Mouse (Mus musculus): ENCODE data around the gene Med9. TPM values are rescaled to one million over a fixed set of nuclear protein-coding genes. Genes with fewer than 3 reads are reported as not detected.

The Med9 gene
- polyA plus RNA-seq, 2 experiments, result 11.2 to 15.9 TPM

DNA sequence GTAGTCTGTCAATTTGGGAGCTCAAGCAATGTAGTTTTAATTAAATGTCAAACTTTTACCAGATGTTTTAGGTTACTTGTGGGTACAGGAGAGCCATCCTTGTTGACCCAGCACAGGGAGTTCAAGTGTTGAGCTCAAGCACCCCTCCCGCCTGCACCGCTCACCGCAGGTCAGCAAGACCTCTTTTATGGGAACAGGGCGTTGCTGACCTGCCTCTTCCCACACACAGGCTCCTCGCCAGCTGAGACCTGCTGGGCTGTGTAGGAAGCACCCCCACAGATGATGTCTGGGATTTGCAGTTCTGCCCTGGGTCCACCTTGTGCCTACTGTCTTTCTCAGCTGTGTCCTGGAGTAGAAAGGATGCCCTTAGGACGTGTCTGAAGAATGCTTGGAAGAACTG, 8.7 kb downstream of the Med9 start:
- Histone ChIP-seq H3K4me2 (ENCODE audit: low read depth) (no peak overlapping the region), H3K27ac (no peak overlapping the region), H3K9me3 (ENCODE audit: control insufficient read depth, low read length) (no peaks in the 10 kb centered on the region), H3K4me3 (ENCODE audit: insufficient read depth in 1 of 2, low read depth in 2 of 2, low read length in 2 of 2) (no peak overlapping the region), H3K9ac (replicated peaks) (no peak overlapping the region), H3K27me3 (ENCODE audit: control insufficient read depth, insufficient read depth, low read length) (no peaks in the 10 kb centered on the region), H3K4me1 (replicated peaks; ENCODE audit: control insufficient read depth in 2 of 2, insufficient read depth in 2 of 2, low read length in 1 of 2) (no peaks in the 10 kb centered on the region), H3K36me3 (replicated peaks; ENCODE audit: control insufficient read depth, insufficient read depth, low read depth) (peaks cover 7% of the 10 kb centered on the region)
- no peak for ATAC-seq (ENCODE audit: insufficient read depth)
- TF ChIP-seq EP300 (IDR thresholded peaks at IDR 0.05; ENCODE audit: low read depth), result no peak
- TF ChIP-seq CTCF (IDR thresholded peaks at IDR 0.05; ENCODE audit: low read depth), result no peak
- DNase-seq (ENCODE audit: low read depth in 3 of 3, low spot score in 3 of 3), result no peak
- 77% methylated on average over 6 of the region's 6 CpGs for WGBS (ENCODE audit: insufficient replicate concordance)

- peaks cover 14% of the 10 kb centered on the region for H3K27me3 ChIP-seq (ENCODE audit: control insufficient read depth, insufficient read depth, low read length)
- H3K27ac ChIP-seq, result no peak overlapping the region
- no peak for TF ChIP-seq CTCF (IDR thresholded peaks at IDR 0.05; ENCODE audit: low read depth)
- TF ChIP-seq EP300 (IDR thresholded peaks at IDR 0.05; ENCODE audit: low read depth), result no peak
- H3K4me3 ChIP-seq (ENCODE audit: insufficient read depth in 1 of 2, low read depth in 2 of 2, low read length in 2 of 2), result no peak overlapping the region
- H3K9ac ChIP-seq (replicated peaks), result no peak overlapping the region
- H3K36me3 ChIP-seq (replicated peaks; ENCODE audit: control insufficient read depth, insufficient read depth, low read depth), result peaks cover 7% of the 10 kb centered on the region
- ATAC-seq (ENCODE audit: insufficient read depth) (no peak), DNase-seq (ENCODE audit: low read depth in 3 of 3, low spot score in 3 of 3) (no peak)
- H3K9me3 ChIP-seq (ENCODE audit: control insufficient read depth, low read length), result no peaks in the 10 kb centered on the region
- H3K4me2 ChIP-seq (ENCODE audit: low read depth), result no peak overlapping the region
- H3K4me1 ChIP-seq (replicated peaks; ENCODE audit: control insufficient read depth in 2 of 2, insufficient read depth in 2 of 2, low read length in 1 of 2), result 0 out of 4 replicates have a peak, but pooled peaks cover 0 to 2% of the 10 kb centered on the region in 2 experiments
- 68% methylated on average over 4 of the region's 4 CpGs for WGBS (ENCODE audit: insufficient replicate concordance)
These were observed 11.4 kb downstream of the Med9 start for GRCm38 (mm10) chr11:59959453-59959852.

- Histone ChIP-seq H3K27me3 (ENCODE audit: control insufficient read depth, insufficient read depth, low read length) (peaks cover 19% of the 10 kb centered on the region), H3K4me3 (ENCODE audit: insufficient read depth in 1 of 2, low read depth in 2 of 2, low read length in 2 of 2) (no peak overlapping the region), H3K9ac (replicated peaks) (no peak overlapping the region), H3K4me1 (replicated peaks; ENCODE audit: control insufficient read depth in 2 of 2, insufficient read depth in 2 of 2, low read length in 1 of 2) (0 out of 4 replicates have a peak, but pooled peaks cover 0 to 2% of the 10 kb centered on the region in 2 experiments), H3K27ac (no peak overlapping the region), H3K4me2 (ENCODE audit: low read depth) (no peak overlapping the region), H3K36me3 (replicated peaks; ENCODE audit: control insufficient read depth, insufficient read depth, low read depth) (peaks cover 7% of the 10 kb centered on the region), H3K9me3 (ENCODE audit: control insufficient read depth, low read length) (no peaks in the 10 kb centered on the region)
- DNase-seq (ENCODE audit: low read depth in 3 of 3, low spot score in 3 of 3) (no peak), ATAC-seq (ENCODE audit: insufficient read depth) (no peak)
- WGBS (ENCODE audit: insufficient replicate concordance), result 64% methylated on average over 20 of the region's 20 CpGs
- TF ChIP-seq CTCF (IDR thresholded peaks at IDR 0.05; ENCODE audit: low read depth) (no peak), EP300 (IDR thresholded peaks at IDR 0.05; ENCODE audit: low read depth) (no peak)
These were observed 12.7 kb downstream of the Med9 start for GRCm38 (mm10) chr11:59960476-59961337.

GRCm38 (mm10) chr11:59961338-59961875, 13.4 kb downstream of the Med9 start:
- ATAC-seq (ENCODE audit: insufficient read depth) (no peak), DNase-seq (ENCODE audit: low read depth in 3 of 3, low spot score in 3 of 3) (no peak)
- peaks cover 19% of the 10 kb centered on the region for H3K27me3 ChIP-seq (ENCODE audit: control insufficient read depth, insufficient read depth, low read length)

GRCm38 (mm10) chr11:59962590-59962989, 14.6 kb downstream of the Med9 start:
- Histone ChIP-seq H3K4me2 (ENCODE audit: low read depth) (no peak overlapping the region), H3K4me3 (ENCODE audit: insufficient read depth in 1 of 2, low read depth in 2 of 2, low read length in 2 of 2) (no peak overlapping the region), H3K36me3 (replicated peaks; ENCODE audit: control insufficient read depth, insufficient read depth, low read depth) (peaks cover 7% of the 10 kb centered on the region), H3K9ac (replicated peaks) (no peak overlapping the region), H3K27me3 (ENCODE audit: control insufficient read depth, insufficient read depth, low read length) (peaks cover 19% of the 10 kb centered on the region), H3K4me1 (replicated peaks; ENCODE audit: control insufficient read depth in 2 of 2, insufficient read depth in 2 of 2, low read length in 1 of 2) (peaks cover 0 to 6% of the 10 kb centered on the region in 2 experiments; a peak in 2 of 4 replicates), H3K27ac (no peak overlapping the region), H3K9me3 (ENCODE audit: control insufficient read depth, low read length) (no peaks in the 10 kb centered on the region)
- DNase-seq (ENCODE audit: low read depth in 3 of 3, low spot score in 3 of 3) (no peak), ATAC-seq (ENCODE audit: insufficient read depth) (no peak)
- WGBS (ENCODE audit: insufficient replicate concordance), result 77% methylated on average over 3 of the region's 3 CpGs
- TF ChIP-seq EP300 (IDR thresholded peaks at IDR 0.05; ENCODE audit: low read depth) (no peak), CTCF (IDR thresholded peaks at IDR 0.05; ENCODE audit: low read depth) (no peak)

More at GRCm38 (mm10) chr11:59961338-59961875, 13.4 kb downstream of the Med9 start:
- 61% methylated on average over 9 of the region's 9 CpGs for WGBS (ENCODE audit: insufficient replicate concordance)
- H3K9me3 ChIP-seq (ENCODE audit: control insufficient read depth, low read length), result no peaks in the 10 kb centered on the region
- H3K4me2 ChIP-seq (ENCODE audit: low read depth), result no peak overlapping the region
- H3K36me3 ChIP-seq (replicated peaks; ENCODE audit: control insufficient read depth, insufficient read depth, low read depth), result peaks cover 7% of the 10 kb centered on the region
- H3K9ac ChIP-seq (replicated peaks), result no peak overlapping the region
- TF ChIP-seq CTCF (IDR thresholded peaks at IDR 0.05; ENCODE audit: low read depth), result no peak
- TF ChIP-seq EP300 (IDR thresholded peaks at IDR 0.05; ENCODE audit: low read depth), result no peak
- H3K4me3 ChIP-seq (ENCODE audit: insufficient read depth in 1 of 2, low read depth in 2 of 2, low read length in 2 of 2), result no peak overlapping the region
- H3K4me1 ChIP-seq (replicated peaks; ENCODE audit: control insufficient read depth in 2 of 2, insufficient read depth in 2 of 2, low read length in 1 of 2), result peaks cover 0 to 6% of the 10 kb centered on the region in 2 experiments; a peak in 2 of 4 replicates
- H3K27ac ChIP-seq, result no peak overlapping the region

Data from liver, embryonic 14.5 days (tissue).